Mouse (Mus musculus): Measurements from ENCODE around the gene Cxcl17. TPM values are rescaled to one million over a fixed set of nuclear protein-coding genes. Genes with fewer than 3 reads are reported as not detected.
A peak's percentile ranks its signal among the peaks of the same experiment; 100 is the strongest.

Cxcl17 gene
- total and polyA plus RNA-seq, 3 experiments = not detected

GRCm38 (mm10) chr7:25379551-25380351, 32.9 kb downstream of the Cxcl17 start:
- TF ChIP-seq KAT2A (IDR thresholded peaks at IDR 0.05; ENCODE audit: insufficient replicate concordance, low read length) (no peak), JUN (IDR thresholded peaks at IDR 0.05; ENCODE audit: insufficient read depth, low read depth, low read length) (no peak), TCF12 (IDR thresholded peaks at IDR 0.05; ENCODE audit: low read depth, low read length) (no peak), RCOR1 (conservative IDR thresholded peaks at IDR 0.05; ENCODE audit: low read depth, low read length) (no peak), USF1 (IDR thresholded peaks at IDR 0.05; ENCODE audit: low read depth, low read length) (no peak), CTCF (conservative IDR thresholded peaks at IDR 0.05 in 1 of 2, IDR thresholded peaks at IDR 0.05 in 1 of 2; ENCODE audit: low read depth in 2 of 2, low read length in 2 of 2) (peak; percentile 34 to 67; a peak in 3 of 4 replicates), MEF2A (IDR thresholded peaks at IDR 0.05; ENCODE audit: borderline replicate concordance, low read depth, low read length) (no peak), IRF4 (IDR thresholded peaks at IDR 0.05; ENCODE audit: low read depth, low read length) (no peak), ELF1 (IDR thresholded peaks at IDR 0.05; ENCODE audit: low read depth, low read length) (no peak), MAZ (IDR thresholded peaks at IDR 0.05; ENCODE audit: low read depth, low read length) (no peak), SMC3 (IDR thresholded peaks at IDR 0.05; ENCODE audit: low read depth, low read length) (peak; percentile 52), SIN3A (IDR thresholded peaks at IDR 0.05; ENCODE audit: low read length) (no peak), ETS1 (conservative IDR thresholded peaks at IDR 0.05; ENCODE audit: low read depth, low read length) (no peak), PAX5 (IDR thresholded peaks at IDR 0.05; ENCODE audit: low read length) (no peak), POLR2AphosphoS2 (IDR thresholded peaks at IDR 0.05; ENCODE audit: low read depth, low read length) (no peak), RAD21 (IDR thresholded peaks at IDR 0.05; ENCODE audit: low read depth, low read length) (peak; percentile 53), JUND (conservative IDR thresholded peaks at IDR 0.05; ENCODE audit: low read depth, low read length) (no peak), MYC (IDR thresholded peaks at IDR 0.05; ENCODE audit: low read depth, low read length) (no peak), BHLHE40 (IDR thresholded peaks at IDR 0.05; ENCODE audit: low read depth, low read length) (no peak), NELFE (IDR thresholded peaks at IDR 0.05; ENCODE audit: low read depth, low read length) (no peak)
- Histone ChIP-seq H3K9me3 (replicated peaks; ENCODE audit: low read length) (no peaks in the 10 kb centered on the region), H3K9ac (ENCODE audit: insufficient read depth, low read depth) (no peak overlapping the region), H3K79me2 (replicated peaks; ENCODE audit: control insufficient read depth, extremely low read depth, insufficient read depth, poor library complexity, severe bottlenecking) (no peaks in the 10 kb centered on the region), H3K27ac (ENCODE audit: insufficient read depth, low read depth) (no peak overlapping the region), H3K4me3 (replicated peaks in 1 of 3; ENCODE audit: low read depth in 2 of 3, low read length in 2 of 3, poor library complexity in 1 of 3) (no peak overlapping the region), H3K27me3 (replicated peaks) (peaks cover under 1% of the 10 kb centered on the region), H3K4me1 (ENCODE audit: control insufficient read depth in 1 of 2, insufficient read depth in 2 of 2) (peaks cover 5 to 6% of the 10 kb centered on the region in 2 experiments; a peak in 3 of 4 replicates), H3K4me2 (ENCODE audit: insufficient read depth, low read depth, poor library complexity, severe bottlenecking) (no peak overlapping the region), H3K36me3 (replicated peaks in 1 of 2; ENCODE audit: control insufficient read depth in 1 of 2, insufficient read depth in 1 of 2, low read length in 1 of 2) (peaks cover 16 to 55% of the 10 kb centered on the region in 2 experiments)
- in situ Hi-C loops (cut with MboI; ENCODE audit: low pct_ligation_motif_present, low pct_unique_long_range_greater_than_20kb, low sequenced_read_pairs) = no loop called here
- dilution Hi-C loops (cut with MboI; ENCODE audit: extremely low pct_ligation_motif_present, extremely low pct_unique_long_range_greater_than_20kb, low sequenced_read_pairs) = no loop called here
- DNase-seq (ENCODE audit: extremely low read depth) = peak; percentile 18

All from CH12.LX (cell line).